Mouse (Mus musculus) intestine, embryonic 15.5 days (tissue): ENCODE measurements around the gene Itprid2. TPM values are rescaled to one million over a fixed set of nuclear protein-coding genes. Genes with fewer than 3 reads are reported as not detected.

Source experiments
- ATAC-seq: fragments of 200-750 bp; cut with Nextera tagmentation; 2 replicates; pipeline ENCODE4 v1.8.0; 2017; ENCODE audit warnings: moderate TSS enrichment, moderate library complexity
- H3K27ac ChIP-seq: fragments of 300-500 bp; sonication (generic); 2 replicates; pipeline ENCODE4 v1.5.1; 2015; ENCODE audit warnings: mild to moderate bottlenecking, inconsistent platforms
- H3K27me3 ChIP-seq: fragments of 300-500 bp; sonication (generic); replicated peaks from 2 replicates; pipeline ENCODE4 v1.6.1; 2015; ENCODE audit warnings: inconsistent platforms
- H3K36me3 ChIP-seq: fragments of 300-500 bp; sonication (generic); 2 replicates; pipeline ENCODE4 v1.6.1; 2015; ENCODE audit warnings: inconsistent platforms
- H3K4me1 ChIP-seq: fragments of 300-500 bp; sonication (generic); replicated peaks from 2 replicates; pipeline ENCODE4 v1.6.1; 2015; ENCODE audit warnings: inconsistent platforms
- H3K4me2 ChIP-seq: fragments of 300-500 bp; sonication (generic); replicated peaks from 2 replicates; pipeline ENCODE4 v1.6.1; 2015; ENCODE audit warnings: mild to moderate bottlenecking, inconsistent platforms
- H3K4me3 ChIP-seq: fragments of 300-500 bp; sonication (generic); replicated peaks from 2 replicates; pipeline ENCODE4 v1.5.1; 2015; ENCODE audit warnings: inconsistent platforms
- H3K9ac ChIP-seq: fragments of 300-500 bp; sonication (generic); 2 replicates; pipeline ENCODE4 v1.6.1; 2015; ENCODE audit warnings: inconsistent platforms
- H3K9me3 ChIP-seq: fragments of 300-500 bp; sonication (generic); 2 replicates; pipeline ENCODE4 v1.6.1; 2016; ENCODE audit warnings: inconsistent platforms
- WGBS: fragments of 180-500 bp; shearing (Covaris S2); methylation state at CpG from one replicate; pipeline ENCODE4 v1.1.7; 2015; 5-methylcytosine and 5-hydroxymethylcytosine counted together
- polyA plus RNA-seq: library from polyadenylated mRNA; unstranded; fragments of >200 nt; fragmentation: Nextera tagmentation; extraction: Ambion mirVana; gene quantifications from 2 replicates; pipeline ENCODE4 v1.2.1, GENCODE M21; 2015

Gene Itprid2
- polyA plus RNA-seq, 1 experiment from 2014 or later, result 19.5 TPM

DNA sequence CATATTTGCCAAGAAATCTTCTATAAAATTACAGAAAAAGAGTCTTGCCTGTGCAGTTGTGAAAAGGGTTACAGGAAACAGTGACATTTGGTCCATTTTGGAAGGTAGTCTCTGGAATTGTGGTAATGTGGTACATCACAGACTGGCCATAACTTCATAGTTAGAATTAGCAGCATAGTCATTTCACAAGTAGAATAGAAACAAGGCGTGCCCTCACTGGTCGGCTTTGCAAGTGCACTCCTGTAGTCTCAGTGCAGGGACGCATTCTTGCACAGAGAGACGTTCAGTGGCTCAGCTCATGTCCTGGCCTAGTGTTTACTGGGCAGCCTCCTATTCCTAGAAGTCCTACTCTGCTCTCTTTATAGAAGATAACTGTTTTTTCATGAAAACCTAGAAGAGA is 17.4 kb downstream of the Itprid2 start:
- Histone ChIP-seq H3K4me3 (no peak overlapping the region), H3K36me3 (peaks cover 12% of the 10 kb centered on the region), H3K4me2 (no peak overlapping the region), H3K4me1 (0 out of 2 replicates have a peak, but pooled peaks cover 2% of the 10 kb centered on the region), H3K9me3 (no peaks in the 10 kb centered on the region), H3K27ac (no peak overlapping the region), H3K27me3 (no peaks in the 10 kb centered on the region), H3K9ac (no peak overlapping the region)
- ATAC-seq, result no peak
- 84% methylated on average over 4 of the region's 4 CpGs for WGBS

GRCm38 (mm10) chr2:79653093-79653808 is 18.1 kb downstream of the Itprid2 start:
- WGBS, result 73% methylated on average over 6 of the region's 6 CpGs

DNA sequence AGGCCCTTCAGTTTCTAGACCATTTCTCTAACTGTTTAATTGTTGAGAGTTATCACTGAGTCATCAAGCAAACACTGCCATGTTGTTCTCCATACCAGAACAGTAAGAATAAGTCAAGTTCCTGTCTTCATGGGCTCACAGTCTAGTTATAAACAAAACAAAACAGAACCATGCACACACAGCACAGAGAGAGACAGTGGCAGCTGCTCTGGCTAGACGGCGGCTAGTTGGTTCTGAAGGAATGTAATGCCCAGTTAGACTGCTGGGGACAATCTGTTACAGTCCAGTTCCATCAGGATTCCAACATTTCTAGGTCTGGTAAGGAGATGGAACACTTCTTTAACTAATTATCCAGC is 18.6 kb downstream of the Itprid2 start:
- H3K27ac ChIP-seq, result no peak overlapping the region
- H3K9ac ChIP-seq, result no peak overlapping the region
- no peak for ATAC-seq
- H3K4me1 ChIP-seq, result 0 out of 2 replicates have a peak, but pooled peaks cover 2% of the 10 kb centered on the region
- H3K4me2 ChIP-seq, result no peak overlapping the region
- no peaks in the 10 kb centered on the region for H3K27me3 ChIP-seq
- H3K36me3 ChIP-seq, result peaks cover 16% of the 10 kb centered on the region
- H3K9me3 ChIP-seq, result no peaks in the 10 kb centered on the region
- WGBS, result 51% methylated on average over 2 of the region's 2 CpGs
- H3K4me3 ChIP-seq, result no peak overlapping the region

More at GRCm38 (mm10) chr2:79653093-79653808, 18.1 kb downstream of the Itprid2 start:
- no peak for ATAC-seq
- H3K4me2 ChIP-seq, result no peak overlapping the region
- no peak overlapping the region for H3K27ac ChIP-seq
- H3K9ac ChIP-seq, result no peak overlapping the region
- H3K27me3 ChIP-seq, result no peaks in the 10 kb centered on the region
- 0 out of 2 replicates have a peak, but pooled peaks cover 2% of the 10 kb centered on the region for H3K4me1 ChIP-seq
- H3K4me3 ChIP-seq, result no peak overlapping the region
- no peaks in the 10 kb centered on the region for H3K9me3 ChIP-seq
- H3K36me3 ChIP-seq, result peaks cover 16% of the 10 kb centered on the region

GRCm38 (mm10) chr2:79657062-79657461 is 21.9 kb downstream of the Itprid2 start:
- ATAC-seq, result no peak

DNA sequence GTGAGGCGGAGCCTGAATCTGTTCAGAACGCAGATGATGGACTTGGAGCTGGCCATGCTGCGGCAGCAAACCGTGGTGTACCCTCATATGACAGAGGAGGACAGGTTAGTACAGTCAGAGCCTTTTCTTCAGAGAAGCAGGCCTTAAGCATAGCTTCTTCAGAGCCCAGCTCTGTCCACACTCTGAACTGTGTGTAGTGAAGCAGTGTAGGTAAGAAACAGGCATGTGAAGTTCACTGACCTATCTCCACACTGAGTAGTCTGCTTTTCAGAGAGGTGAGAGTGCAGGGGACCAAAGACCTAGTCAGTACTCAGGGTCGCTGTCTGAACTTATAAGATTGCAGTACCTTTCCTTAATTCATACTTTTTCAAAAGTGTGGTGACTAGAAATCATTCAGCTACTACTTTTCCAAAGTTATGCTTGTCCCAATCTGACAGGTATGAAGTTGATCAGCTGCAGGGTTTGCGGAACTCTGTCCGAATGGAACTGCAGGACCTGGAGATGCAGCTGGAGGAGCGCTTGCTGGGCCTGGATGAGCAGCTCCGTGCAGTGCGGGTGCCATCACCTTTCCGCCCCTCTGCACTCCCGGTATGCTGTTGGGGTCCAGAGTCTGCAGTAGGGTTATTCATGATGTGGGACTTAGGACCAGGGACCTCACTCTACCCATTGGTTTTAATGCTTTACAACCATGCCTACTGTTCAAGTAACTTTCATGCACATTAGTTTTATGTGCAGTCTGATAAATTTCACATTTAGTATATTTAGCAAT is 25.4 kb downstream of the Itprid2 start:
- no peak for ATAC-seq
- Histone ChIP-seq H3K27ac (no peak overlapping the region), H3K4me2 (no peak overlapping the region), H3K27me3 (no peaks in the 10 kb centered on the region), H3K4me3 (no peak overlapping the region), H3K9me3 (no peaks in the 10 kb centered on the region), H3K4me1 (no peaks in the 10 kb centered on the region), H3K9ac (no peak overlapping the region), H3K36me3 (peaks cover 37% of the 10 kb centered on the region)
- 90% methylated on average over 12 of the region's 12 CpGs for WGBS

More at GRCm38 (mm10) chr2:79657062-79657461, 21.9 kb downstream of the Itprid2 start:
- H3K9me3 ChIP-seq, result no peaks in the 10 kb centered on the region
- H3K27me3 ChIP-seq, result no peaks in the 10 kb centered on the region
- 92% methylated on average over 8 of the region's 8 CpGs for WGBS
- H3K4me3 ChIP-seq, result no peak overlapping the region
- peaks cover 26% of the 10 kb centered on the region for H3K36me3 ChIP-seq
- no peaks in the 10 kb centered on the region for H3K4me1 ChIP-seq
- H3K4me2 ChIP-seq, result no peak overlapping the region
- no peak overlapping the region for H3K27ac ChIP-seq
- H3K9ac ChIP-seq, result no peak overlapping the region

- H3K27me3 ChIP-seq, result no peaks in the 10 kb centered on the region
- WGBS, result 64% methylated on average over 7 of the region's 7 CpGs
- H3K9ac ChIP-seq, result no peak overlapping the region
- no peak overlapping the region for H3K4me3 ChIP-seq
- no peak overlapping the region for H3K27ac ChIP-seq
- no peak overlapping the region for H3K4me2 ChIP-seq
- no peaks in the 10 kb centered on the region for H3K9me3 ChIP-seq
- no peaks in the 10 kb centered on the region for H3K4me1 ChIP-seq
- ATAC-seq, result no peak
- H3K36me3 ChIP-seq, result peaks cover 35% of the 10 kb centered on the region
These were observed 26.4 kb downstream of the Itprid2 start for GRCm38 (mm10) chr2:79661486-79662104.

DNA sequence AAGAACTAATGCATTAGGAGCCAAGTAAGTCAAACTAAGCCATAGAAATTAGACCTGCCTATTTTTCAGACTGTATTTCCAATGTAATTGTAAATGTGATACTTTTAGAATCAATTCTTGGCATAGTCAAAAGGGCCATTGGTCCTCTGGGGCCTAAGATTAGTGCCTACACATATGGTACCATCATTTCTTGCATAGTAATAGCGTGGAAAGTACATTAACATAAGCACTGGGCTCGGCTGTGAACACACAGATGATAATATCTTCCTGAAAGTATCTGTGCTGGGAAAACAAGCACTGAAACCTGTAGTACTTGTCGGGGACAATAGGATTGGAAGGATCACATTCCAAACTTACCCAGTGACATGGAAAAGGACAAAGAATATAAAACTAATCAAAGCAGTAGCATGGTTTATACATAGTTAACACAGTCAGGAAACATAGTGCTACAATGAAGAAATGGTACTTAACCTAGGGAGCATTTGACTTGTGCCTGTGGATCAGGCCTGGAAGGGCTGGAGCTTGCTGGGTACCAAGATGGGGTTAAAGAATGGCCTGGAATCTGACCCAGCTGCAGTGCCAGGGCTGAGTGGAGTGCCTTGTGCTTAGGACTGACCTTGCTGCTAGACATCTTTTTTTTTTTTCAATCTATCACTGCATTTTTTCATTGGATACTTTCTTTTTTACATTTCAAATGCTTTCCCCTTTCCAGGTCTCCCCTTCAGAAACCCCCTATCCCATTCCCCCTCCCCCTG is 29.6 kb downstream of the Itprid2 start:
- H3K4me1 ChIP-seq, result no peaks in the 10 kb centered on the region
- H3K36me3 ChIP-seq, result peaks cover 24% of the 10 kb centered on the region
- WGBS, result 85% methylated on average over 3 of the region's 3 CpGs
- H3K4me2 ChIP-seq, result no peak overlapping the region
- no peak for ATAC-seq
- no peak overlapping the region for H3K4me3 ChIP-seq
- H3K27me3 ChIP-seq, result no peaks in the 10 kb centered on the region
- H3K9me3 ChIP-seq, result no peaks in the 10 kb centered on the region
- no peak overlapping the region for H3K27ac ChIP-seq
- H3K9ac ChIP-seq, result no peak overlapping the region

DNA sequence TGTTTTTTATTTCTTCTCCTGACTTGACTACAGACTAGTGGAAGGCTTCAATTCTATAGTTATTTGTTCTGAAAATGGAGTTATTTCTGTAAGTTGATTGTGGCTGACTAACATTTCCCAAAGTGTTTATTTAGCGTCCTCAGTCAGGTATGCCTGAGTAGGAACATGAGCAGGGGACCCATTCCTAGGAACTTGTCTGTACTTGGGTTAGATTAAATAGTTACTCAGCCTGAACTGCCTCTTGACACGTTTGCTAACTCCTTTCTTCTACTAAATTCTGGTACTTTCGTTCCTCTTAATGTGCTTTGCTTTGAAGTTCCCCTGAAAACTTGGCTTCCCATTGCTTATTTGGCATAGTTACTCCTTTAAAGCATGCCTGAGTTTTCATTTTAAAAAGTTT is 30.3 kb downstream of the Itprid2 start:
- Histone ChIP-seq H3K27me3 (no peaks in the 10 kb centered on the region), H3K4me1 (no peaks in the 10 kb centered on the region), H3K9me3 (no peaks in the 10 kb centered on the region), H3K9ac (no peak overlapping the region), H3K27ac (no peak overlapping the region), H3K36me3 (peaks cover 17% of the 10 kb centered on the region; the same call in 1 of the 2 replicates), H3K4me3 (no peak overlapping the region), H3K4me2 (no peak overlapping the region)
- no peak for ATAC-seq
- WGBS, result 49% methylated on average over 3 of the region's 3 CpGs

- no peak overlapping the region for H3K9ac ChIP-seq
- H3K9me3 ChIP-seq, result no peaks in the 10 kb centered on the region
- no peak overlapping the region for H3K4me3 ChIP-seq
- 89% methylated on average over 3 of the region's 3 CpGs for WGBS
- H3K36me3 ChIP-seq, result peaks cover 5% of the 10 kb centered on the region; the same call in 1 of the 2 replicates
- H3K27me3 ChIP-seq, result no peaks in the 10 kb centered on the region
- H3K27ac ChIP-seq, result no peak overlapping the region
- H3K4me2 ChIP-seq, result no peak overlapping the region
- H3K4me1 ChIP-seq, result no peaks in the 10 kb centered on the region
- ATAC-seq, result no peak
These were observed 40.1 kb downstream of the Itprid2 start for GRCm38 (mm10) chr2:79675266-79675665.

DNA sequence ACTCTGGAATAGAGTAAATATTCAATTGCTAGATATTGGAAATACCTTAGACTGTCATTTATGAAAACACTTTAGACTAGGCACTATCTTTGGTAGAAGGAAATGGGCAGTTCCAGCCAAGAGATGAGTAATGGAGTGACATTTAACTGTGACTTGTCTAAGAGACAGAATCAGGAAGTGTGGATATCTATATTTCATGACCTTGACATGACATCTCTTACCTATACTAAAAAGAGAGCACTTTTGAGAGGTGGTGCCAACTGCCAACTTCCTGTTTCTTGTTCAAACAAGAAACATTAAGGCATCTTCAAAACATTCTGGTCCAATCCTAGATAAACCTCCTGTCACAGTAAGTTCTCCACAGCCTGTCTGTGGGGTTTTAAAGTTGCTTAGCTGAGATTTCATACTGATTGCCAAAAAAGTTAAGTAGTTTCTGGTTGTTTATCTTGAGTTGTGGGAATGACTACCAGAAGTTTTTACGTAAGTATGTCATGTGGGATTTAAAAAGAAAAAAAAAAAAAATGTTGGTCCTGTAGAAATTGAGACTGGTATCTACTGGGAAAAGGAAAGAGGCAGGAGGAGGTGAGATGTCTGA is 42.6 kb downstream of the Itprid2 start:
- no peak overlapping the region for H3K4me3 ChIP-seq
- no peaks in the 10 kb centered on the region for H3K27me3 ChIP-seq
- H3K9me3 ChIP-seq, result no peaks in the 10 kb centered on the region
- no peak for ATAC-seq
- no peaks in the 10 kb centered on the region for H3K36me3 ChIP-seq
- no peak overlapping the region for H3K9ac ChIP-seq
- H3K4me2 ChIP-seq, result no peak overlapping the region
- H3K27ac ChIP-seq, result no peak overlapping the region
- no peaks in the 10 kb centered on the region for H3K4me1 ChIP-seq
- WGBS, result 50% methylated on average over 1 of the region's 1 CpGs

DNA sequence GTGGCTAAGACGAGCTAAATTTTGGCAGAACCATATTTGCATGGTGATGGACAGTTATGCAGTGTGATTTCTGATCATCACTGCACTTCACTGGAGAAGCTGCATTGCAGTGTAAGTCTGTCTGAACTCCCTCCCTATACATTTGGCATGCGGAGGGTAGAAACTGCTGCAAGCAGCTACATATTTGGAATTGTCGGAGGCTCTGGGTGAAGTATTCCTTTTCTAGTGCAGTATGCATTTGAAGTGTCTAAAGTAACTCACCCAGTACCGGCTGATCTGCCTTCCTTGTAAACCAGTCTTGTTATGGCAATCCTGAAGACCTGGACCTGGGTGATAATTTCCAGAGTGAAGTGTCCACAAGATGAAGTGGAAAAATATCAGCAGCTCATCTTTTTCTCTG is 46.5 kb downstream of the Itprid2 start:
- H3K27ac ChIP-seq, result no peak overlapping the region
- no peaks in the 10 kb centered on the region for H3K9me3 ChIP-seq
- peak; percentile 51 for ATAC-seq
- no peak overlapping the region for H3K4me3 ChIP-seq
- H3K4me2 ChIP-seq, result no peak overlapping the region
- H3K9ac ChIP-seq, result no peak overlapping the region
- 47% methylated on average over 4 of the region's 4 CpGs for WGBS
- H3K27me3 ChIP-seq, result no peaks in the 10 kb centered on the region
- no peaks in the 10 kb centered on the region for H3K4me1 ChIP-seq
- no peaks in the 10 kb centered on the region for H3K36me3 ChIP-seq
